Mouse (Mus musculus) gastrocnemius, postnatal 10 days (tissue): ENCODE data around the gene Npepl1. TPM values are rescaled to one million over a fixed set of nuclear protein-coding genes. Genes with fewer than 3 reads are reported as not detected.

Experiments
- DNase-seq: peaks from one replicate; pipeline ENCODE4 v3.0.0; 2021; ENCODE audit warnings: mixed read lengths
- total RNA-seq, 2 experiments: library from RNA; stranded (reverse); gene quantifications; 2 replicates each; pipeline ENCODE4 v1.2.3; 2021

Gene Npepl1
- total RNA-seq, 2 experiments from 2014 or later = 65.4 to 71.4 TPM

DNA sequence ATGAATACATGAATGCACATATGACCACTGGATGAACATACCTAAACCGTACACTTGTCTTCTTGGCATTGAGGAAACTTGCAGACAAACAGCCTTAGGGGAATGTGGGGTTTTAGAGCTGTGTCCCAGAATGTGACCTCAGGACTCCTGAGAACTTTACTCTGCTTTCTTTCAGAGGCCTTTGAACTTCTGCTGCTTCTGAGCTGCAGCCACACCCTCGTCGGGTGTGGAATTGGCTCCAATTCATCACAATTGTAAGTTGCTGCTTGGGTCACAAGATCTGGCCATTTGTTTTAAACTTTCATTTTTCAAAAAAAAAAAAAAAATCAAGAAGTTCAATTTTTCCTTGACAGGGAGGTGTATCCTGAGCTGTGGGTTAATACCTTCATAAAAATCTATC, 2.8 kb upstream of the Npepl1 start:
- DNase-seq = no peak

DNA sequence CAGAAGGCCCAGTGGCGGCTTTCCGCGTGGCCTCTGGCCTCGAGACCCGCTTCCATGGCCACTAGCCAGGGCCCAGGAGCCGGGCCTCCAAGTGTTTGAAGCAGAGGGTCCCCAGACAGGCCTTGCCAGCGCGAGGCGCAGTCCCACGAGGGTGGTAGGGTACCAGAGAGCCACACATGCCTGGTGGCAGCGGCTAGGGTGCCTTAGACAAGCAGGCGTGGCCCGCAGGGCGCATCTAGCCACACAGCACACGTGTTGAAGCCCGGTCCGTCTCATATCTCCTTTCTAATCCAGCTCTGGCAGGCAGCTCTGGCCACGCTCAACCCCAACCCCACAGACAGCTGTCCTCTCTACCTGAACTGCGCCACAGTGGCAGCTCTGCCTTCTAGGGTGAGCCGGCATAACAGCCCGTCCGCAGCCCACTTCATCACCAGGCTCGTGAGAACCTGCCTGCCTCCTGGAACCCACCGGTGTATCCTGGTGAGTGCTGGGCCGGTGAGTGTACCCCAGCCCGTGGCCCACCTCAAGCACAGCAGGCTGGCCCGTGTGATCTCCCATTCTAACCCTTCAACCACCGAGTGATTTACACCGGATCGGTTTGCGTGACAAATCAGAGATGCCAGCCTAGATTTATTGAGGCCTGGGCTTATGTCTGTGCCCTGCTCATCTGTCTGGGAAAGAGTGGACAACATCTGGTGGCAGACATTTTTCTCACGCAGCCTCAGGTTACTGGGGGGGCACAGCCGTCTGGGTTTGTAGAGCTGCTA, 817 bp downstream of the Npepl1 start:
- DNase-seq = peak; percentile 58

DNA sequence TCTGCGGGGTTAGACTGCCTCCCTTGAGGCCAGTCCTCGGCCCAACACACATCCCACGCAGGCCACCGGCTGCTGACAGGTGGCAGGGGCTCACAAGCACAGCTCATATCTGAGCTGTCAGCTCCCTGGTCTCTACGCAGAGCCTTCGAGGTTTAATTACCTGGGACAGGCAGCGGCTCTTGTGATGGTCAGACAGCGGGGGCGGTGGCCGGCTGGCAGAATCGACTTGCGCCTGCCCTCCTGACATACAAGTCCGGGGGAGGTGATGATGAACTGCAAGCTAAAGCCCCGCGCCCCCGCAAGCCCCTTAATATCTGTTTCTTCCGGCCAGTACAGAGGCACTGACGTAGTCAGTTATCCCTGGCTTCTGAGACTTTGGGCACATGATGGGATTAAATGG, 2.8 kb downstream of the Npepl1 start:
- DNase-seq = no peak

DNA sequence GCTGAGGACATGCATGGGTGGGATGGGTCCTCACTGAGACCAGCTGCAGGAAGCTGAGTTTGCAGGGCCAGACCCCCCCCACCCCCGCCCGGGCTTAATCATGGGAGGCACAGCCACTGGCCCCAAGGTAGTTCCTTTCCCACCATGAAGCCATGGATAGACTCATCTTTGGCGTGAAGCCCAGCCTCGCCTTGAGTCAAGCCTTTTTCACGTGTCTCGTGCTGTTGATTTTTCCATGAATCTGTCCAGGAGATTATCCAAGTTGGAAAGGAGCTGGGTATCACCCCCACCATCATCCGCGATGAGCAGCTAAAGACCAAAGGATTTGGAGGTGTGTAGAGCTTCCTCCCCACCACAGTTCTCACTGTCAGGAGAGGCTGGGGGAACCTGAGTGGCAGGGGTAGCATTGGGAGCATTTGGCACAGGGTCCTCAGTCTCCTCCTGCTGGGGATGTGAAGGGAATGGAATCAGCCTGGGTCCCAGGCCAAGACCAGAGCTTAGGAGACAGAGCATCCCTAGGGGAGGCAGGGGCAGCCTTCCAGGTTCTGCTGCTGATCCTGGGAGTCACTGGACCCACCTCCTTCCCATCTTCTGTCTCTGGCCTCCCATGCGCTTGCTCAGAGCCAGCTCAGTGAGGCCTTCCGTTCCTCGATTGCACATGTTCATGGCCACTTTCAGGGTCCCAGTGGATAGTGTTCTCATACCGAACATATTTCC, 4.2 kb downstream of the Npepl1 start:
- peak; percentile 76 for DNase-seq

GRCm38 (mm10) chr2:174116929-174117328, 6.8 kb downstream of the Npepl1 start:
- peak; percentile 14 for DNase-seq

DNA sequence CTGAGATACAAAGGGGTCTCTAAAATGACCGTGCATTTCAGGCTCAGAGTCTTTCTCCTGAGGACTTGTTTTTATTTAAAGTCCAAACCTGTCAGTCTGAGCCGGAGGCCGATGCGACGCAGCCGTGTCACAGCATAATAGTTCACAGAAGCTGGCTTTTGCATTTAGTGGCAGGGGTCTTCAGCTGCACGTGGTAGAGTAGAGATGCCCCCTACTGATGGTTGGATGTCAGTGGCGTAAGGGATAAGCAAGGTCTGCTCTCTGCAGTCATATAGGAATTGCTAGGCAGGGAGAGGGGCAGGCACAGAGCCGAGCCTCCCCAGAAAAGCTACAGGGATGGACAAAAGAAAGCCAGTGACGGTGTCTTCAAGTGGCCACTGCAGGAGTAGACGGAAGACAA, 8.0 kb downstream of the Npepl1 start:
- peak; percentile 3 for DNase-seq

GRCm38 (mm10) chr2:174119259-174119658, 9.1 kb downstream of the Npepl1 start:
- no peak for DNase-seq

DNA sequence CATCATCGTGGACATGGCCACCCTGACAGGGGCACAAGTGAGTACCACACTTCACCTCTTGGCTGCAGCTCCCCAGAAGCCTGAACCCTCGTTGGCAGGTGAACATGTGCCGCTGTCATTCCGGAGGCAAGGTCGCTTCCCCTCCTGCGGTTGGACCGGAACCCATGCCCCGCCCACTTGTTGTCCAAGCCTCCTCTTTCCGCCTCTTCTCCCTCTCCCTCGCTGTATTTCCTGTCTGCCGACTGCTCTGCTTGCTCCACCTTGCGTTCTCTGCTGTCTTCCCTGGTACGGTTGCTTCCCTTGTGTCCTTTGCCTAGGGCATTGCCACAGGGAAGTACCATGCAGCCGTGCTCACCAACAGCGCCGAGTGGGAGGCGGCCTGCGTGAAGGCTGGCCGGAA, 10.5 kb downstream of the Npepl1 start:
- no peak for DNase-seq

GRCm38 (mm10) chr2:174121411-174121947, 11.3 kb downstream of the Npepl1 start:
- no peak for DNase-seq

DNA sequence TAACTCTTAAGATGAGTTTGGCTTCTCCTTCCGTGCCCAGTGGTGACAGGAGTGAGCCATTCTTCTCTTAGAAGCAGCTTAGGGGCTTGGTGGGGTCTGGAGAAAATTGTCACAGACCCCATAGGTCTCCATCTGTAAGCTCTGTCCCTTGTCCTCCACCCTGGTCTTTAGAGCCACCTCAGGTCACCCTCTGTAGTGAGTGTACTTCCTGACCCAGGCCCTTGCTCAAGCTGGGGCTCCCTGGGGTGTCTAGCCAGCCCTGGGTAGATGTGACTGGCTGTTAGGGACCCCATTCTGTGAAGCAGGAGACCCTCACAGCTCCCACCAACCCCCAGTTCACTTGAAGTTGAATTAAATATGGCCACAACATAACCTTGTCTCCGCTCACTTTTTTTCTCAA, 12.2 kb downstream of the Npepl1 start:
- DNase-seq = no peak

- DNase-seq = no peak
Measured at GRCm38 (mm10) chr2:174123731-174124130, 13.6 kb downstream of the Npepl1 start.

DNA sequence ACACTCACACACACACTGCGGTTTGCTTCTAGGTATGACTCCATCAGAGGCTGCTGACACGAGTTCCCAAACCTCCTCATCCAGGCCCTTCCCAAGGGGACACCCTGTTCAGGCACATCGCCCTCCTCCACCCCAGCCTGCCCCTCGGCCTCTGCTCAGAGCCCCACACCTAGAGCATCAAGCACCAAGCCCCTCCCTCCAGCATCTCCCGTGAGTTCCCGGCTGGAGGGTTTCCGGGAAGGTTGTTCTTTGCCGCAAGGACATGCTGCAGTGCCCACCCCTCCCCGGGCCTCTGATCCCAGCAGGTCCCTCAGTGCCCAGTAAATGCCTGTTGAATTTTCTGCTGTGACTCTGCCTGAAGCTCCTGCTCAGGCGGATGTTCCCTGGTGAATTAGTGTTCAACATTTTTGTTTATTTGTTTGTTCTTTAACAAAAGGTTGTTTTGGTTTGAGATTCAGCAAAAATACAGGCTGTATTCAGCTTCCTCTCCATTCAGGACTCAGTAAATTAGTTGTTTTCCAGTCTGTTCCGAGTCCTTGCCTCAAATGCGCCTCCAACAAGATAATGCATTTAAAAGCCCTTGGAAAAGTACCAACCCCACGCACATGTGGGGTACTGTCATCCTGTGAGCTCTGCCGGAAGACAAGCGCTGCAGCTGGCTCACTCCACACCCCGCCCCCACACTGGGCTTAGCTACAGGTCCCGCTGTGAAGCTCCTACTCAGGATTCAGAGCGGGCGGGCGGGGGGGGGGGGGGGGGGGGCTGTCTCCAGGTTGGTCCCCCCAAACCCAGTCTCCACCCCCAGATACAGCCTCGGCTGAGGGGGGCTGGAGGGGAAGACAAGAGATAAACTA, 16.6 kb downstream of the Npepl1 start:
- DNase-seq = peak; percentile 66

DNA sequence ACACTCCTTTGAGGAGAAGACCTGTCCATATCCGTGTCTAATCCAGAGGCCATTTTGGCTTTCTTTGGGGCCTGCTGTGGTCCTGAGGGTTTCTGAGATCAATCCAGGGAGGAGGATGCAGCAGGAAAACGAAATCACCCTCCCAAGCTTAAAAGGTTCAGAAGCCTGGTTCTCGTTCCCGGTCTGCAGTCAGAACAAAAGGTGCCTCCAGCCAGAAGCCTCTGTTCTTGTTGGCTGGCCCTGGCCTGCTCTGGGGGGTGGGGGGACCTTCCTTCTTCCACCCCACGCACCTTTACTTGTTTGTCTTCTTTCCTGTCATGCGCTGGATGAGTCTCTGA, 17.2 kb downstream of the Npepl1 start:
- no peak for DNase-seq

DNA sequence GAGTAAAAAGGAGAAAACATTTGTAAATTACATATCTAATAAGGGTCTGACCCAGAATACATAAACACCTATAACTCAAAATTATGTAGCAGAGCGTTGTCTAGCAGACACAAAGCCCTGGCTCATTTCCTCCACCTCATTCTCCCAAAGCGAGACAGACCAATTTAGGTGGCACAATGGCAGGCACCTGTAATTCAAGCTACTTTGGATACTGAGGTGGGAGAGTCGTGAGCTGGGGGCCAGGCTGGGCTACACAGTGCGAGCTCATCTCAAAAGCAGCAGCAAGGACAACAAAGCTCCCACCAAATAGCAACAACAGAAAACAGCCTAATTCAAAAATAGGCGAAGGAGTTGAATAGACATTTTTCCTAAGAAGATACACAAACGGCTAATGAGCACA, 18.8 kb downstream of the Npepl1 start:
- no peak for DNase-seq

DNA sequence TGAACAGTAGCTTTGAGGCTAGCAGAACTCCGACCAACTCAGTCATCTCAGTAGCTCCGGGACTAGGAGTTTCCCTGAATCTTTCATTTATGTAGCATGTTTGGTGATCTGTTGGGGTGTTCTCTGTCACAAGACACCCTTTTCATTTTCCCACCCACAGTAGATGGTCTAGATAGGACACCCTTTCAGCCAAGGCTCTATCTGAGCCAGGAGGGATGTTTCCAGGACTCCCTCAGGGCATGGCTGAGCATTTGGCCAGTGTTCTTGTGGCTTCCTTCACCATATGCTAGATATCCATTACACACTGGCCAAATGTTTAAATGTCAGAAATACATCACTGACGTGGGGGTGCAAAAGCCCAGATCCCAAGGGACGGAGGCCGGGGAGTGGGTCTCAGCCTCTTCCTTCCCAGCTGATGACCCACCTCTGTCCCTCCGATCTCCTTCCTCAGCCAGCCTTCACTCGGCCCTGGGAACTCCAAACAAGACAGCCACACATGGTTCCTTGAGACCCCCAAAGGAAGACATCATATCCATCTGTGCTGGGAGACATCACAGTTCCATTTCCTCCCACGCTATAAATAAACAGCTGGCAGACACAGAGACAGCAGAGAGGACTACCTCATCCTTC, 20.4 kb downstream of the Npepl1 start:
- no peak for DNase-seq

GRCm38 (mm10) chr2:174132413-174132969, 22.3 kb downstream of the Npepl1 start:
- no peak for DNase-seq

DNA sequence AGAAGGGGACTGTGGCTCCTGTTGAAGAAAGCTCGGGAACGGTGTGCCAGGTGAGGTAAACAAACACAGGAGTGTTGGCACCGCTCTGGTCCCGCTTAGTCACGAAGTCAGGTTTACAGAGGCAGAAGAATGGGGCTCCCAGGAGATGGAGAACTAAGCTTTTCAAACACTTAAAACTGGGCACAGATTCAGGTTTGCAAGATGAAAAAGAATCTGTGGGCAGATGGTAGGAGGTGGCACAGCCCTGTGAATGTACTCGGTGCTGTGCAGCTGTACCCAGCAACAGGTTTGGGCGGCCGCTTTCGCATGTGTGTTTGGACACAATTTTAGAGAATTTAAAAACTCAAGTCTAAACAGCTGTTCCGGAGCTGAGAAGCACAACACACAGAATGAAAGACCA, 48.9 kb downstream of the Npepl1 start:
- no peak for DNase-seq

- DNase-seq = no peak
Measured at GRCm38 (mm10) chr2:174160461-174160860, 50.3 kb downstream of the Npepl1 start.
